Mouse (Mus musculus) gastrocnemius, postnatal 4 days (tissue): Measurements from ENCODE around the gene Plekhj1. TPM values are rescaled to one million over a fixed set of nuclear protein-coding genes. Genes with fewer than 3 reads are reported as not detected.

ENCODE experiments used
- DNase-seq, 2 experiments: peaks; one replicate each; pipeline ENCODE4 v3.0.0; 2021 to 2022; ENCODE audit warnings: low spot score in 2 of 2, mixed read lengths in 2 of 2
- microRNA-seq: library from miRNA; unstranded; fragments of <30 nt; microRNA quantifications from one replicate; pipeline ENCODE4 v1.2.0, GENCODE M21; 2021
- total RNA-seq, 2 experiments: library from RNA; stranded (reverse); gene quantifications; 2 replicates each; pipeline ENCODE4 v1.2.3; 2021

The Plekhj1 gene
- total RNA-seq, 2 experiments from 2014 or later = 41.7 to 43.0 TPM

GRCm38 (mm10) chr10:80754594-80755290, 43.7 kb downstream of the Plekhj1 start, which contains the start of gene Dot1l:
TSS of gene Dot1l (plus strand) at chr10:80755206.
- DNase-seq = peak; percentile 99

GRCm38 (mm10) chr10:80752079-80752625, 46.3 kb downstream of the Plekhj1 start:
- DNase-seq = peak; percentile 73 to 84

- peak in 1 of 2 experiments; percentile 61 for DNase-seq
These were observed 47.1 kb downstream of the Plekhj1 start for GRCm38 (mm10) chr10:80751188-80751832.

GRCm38 (mm10) chr10:80748609-80749008, 49.8 kb downstream of the Plekhj1 start:
- DNase-seq = peak in 1 of 2 experiments; percentile 64

GRCm38 (mm10) chr10:80747410-80747809, 51.0 kb downstream of the Plekhj1 start:
- DNase-seq = peak; percentile 54 to 73

Small RNAs within 50 kb of the gene (microRNA-seq; reads per million reads assigned to microRNA genes)
- 1.7 reads per million for gene Mir1982

Other genes starting within 250 kb of the Plekhj1 start
- gene Rexo1, start 237.1 kb downstream of the Plekhj1 start, total RNA-seq = 10 to 100 TPM; 22.0 to 24.9 TPM
- gene Klf16, start 221.3 kb downstream of the Plekhj1 start, total RNA-seq = 1 to 10 TPM; 7.5 to 8.5 TPM
- gene Abhd17a, start 208.3 kb downstream of the Plekhj1 start, total RNA-seq = 10 to 100 TPM; 79.7 to 81.6 TPM
- 10 to 100 TPM; 27.4 to 27.9 TPM for gene Scamp4, start 195.8 kb downstream of the Plekhj1 start, total RNA-seq
- gene Adat3, start 195.7 kb downstream of the Plekhj1 start, total RNA-seq = 1 to 10 TPM; 3.0 to 3.2 TPM
- gene Gm49322, start 192.6 kb downstream of the Plekhj1 start, total RNA-seq = 1 to 10 TPM; 1.1 to 1.7 TPM
- 100 to 1,000 TPM; 167 to 169 TPM for gene Csnk1g2, start 175.8 kb downstream of the Plekhj1 start, total RNA-seq
- 10 to 100 TPM; 50.7 to 50.8 TPM for gene Btbd2, start 141.6 kb downstream of the Plekhj1 start, total RNA-seq
- 100 to 1,000 TPM; 170 to 176 TPM for gene Mknk2, start 120.5 kb downstream of the Plekhj1 start, total RNA-seq
- gene Mob3a, start 96.6 kb downstream of the Plekhj1 start, total RNA-seq = 10 to 100 TPM; 24.0 to 25.4 TPM
- gene Izumo4, start 96.4 kb downstream of the Plekhj1 start, total RNA-seq = 1 to 10 TPM; 8.3 to 8.4 TPM
- 10 to 100 TPM; 52.1 to 58.7 TPM for gene Ap3d1, start 56.4 kb downstream of the Plekhj1 start, total RNA-seq
- 10 to 100 TPM; 50.5 to 61.2 TPM for gene Dot1l, start 43.4 kb downstream of the Plekhj1 start, total RNA-seq
- 10 to 100 TPM; 47.1 to 55.8 TPM for gene Sf3a2, start 428 bp downstream of the Plekhj1 start, total RNA-seq
- gene Amh, start 6.6 kb upstream of the Plekhj1 start, total RNA-seq = under 1 TPM; 0.86 to 0.93 TPM
- gene Jsrp1, start 14.9 kb upstream of the Plekhj1 start, total RNA-seq = 100 to 1,000 TPM; 199 to 230 TPM
- gene Oaz1, start 28.0 kb upstream of the Plekhj1 start, total RNA-seq = 100 to 1,000 TPM; 785 to 853 TPM
- 10 to 100 TPM; 21.5 to 22.1 TPM for gene Lingo3, start 45.4 kb upstream of the Plekhj1 start, total RNA-seq
- gene Lsm7, start 56.6 kb upstream of the Plekhj1 start, total RNA-seq = 10 to 100 TPM; 53.7 to 54.2 TPM
- gene Sppl2b, start 56.6 kb upstream of the Plekhj1 start, total RNA-seq = 10 to 100 TPM; 30.9 to 38.6 TPM
- under 1 TPM in 1 of 2 experiments, not detected in 1; 0.10 TPM for gene Tmprss9, start 73.2 kb upstream of the Plekhj1 start, total RNA-seq
- gene Timm13, start 102.3 kb upstream of the Plekhj1 start, total RNA-seq = 100 to 1,000 TPM; 120 to 134 TPM
- gene Lmnb2, start 119.6 kb upstream of the Plekhj1 start, total RNA-seq = 10 to 100 TPM; 46.8 to 50.5 TPM
- gene Gadd45b, start 131.4 kb upstream of the Plekhj1 start, total RNA-seq = 10 to 100 TPM; 13.5 to 16.3 TPM
- 1 to 10 TPM; 1.9 to 2.0 TPM for gene Gng7, start 216.3 kb upstream of the Plekhj1 start, total RNA-seq
- gene Diras1, start 227.0 kb upstream of the Plekhj1 start, total RNA-seq = under 1 TPM in 1 of 2 experiments, not detected in 1; 0.10 TPM
- gene Slc39a3, start 238.8 kb upstream of the Plekhj1 start, total RNA-seq = 10 to 100 TPM; 11.2 to 11.9 TPM